In the genomic region with DNA sequence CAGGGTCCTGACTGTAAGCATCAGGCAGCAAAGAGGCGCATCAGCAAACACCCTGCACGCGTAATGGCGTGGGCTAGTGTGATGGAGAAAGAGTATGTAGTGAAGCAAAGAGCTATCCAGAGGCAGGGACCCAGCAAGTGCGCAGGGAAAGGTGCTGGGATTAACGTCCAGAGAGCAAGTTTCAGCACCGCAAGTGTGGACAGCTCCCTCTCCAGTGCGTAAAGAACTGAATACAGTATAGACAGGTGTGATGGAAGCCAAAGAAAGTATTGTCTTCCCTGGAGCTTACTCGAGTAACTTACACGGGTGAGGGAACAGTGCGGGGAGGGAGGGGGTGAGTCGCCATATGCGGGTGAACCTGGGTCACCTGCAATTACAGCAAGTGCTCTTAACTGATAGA, we compare ENCODE assay signal across 8 mouse cellular contexts.
DNase-seq lines count a peak whose midpoint lies in the region; ATAC-seq lines count a peak whose summit lies in the region.

No protein-coding gene starts in this region.

- H3K27ac ChIP-seq in forebrain, embryonic 14.5 days (ENCODE audit: low read depth, low read length): no peak overlapping the region; the same call in 1 of the 2 replicates

- H3K4me1 ChIP-seq in forebrain, embryonic 14.5 days (ENCODE audit: control insufficient read depth, insufficient read depth, low read length): peaks cover 13% of the 10 kb centered on the region

- H3K9me3 ChIP-seq in forebrain, embryonic 14.5 days (replicated peaks; ENCODE audit: control insufficient read depth, low read length): no peaks in the 10 kb centered on the region

- no peak overlapping the region for H3K9ac ChIP-seq in forebrain, embryonic 14.5 days (ENCODE audit: low read length)

- peak; percentile 8 for DNase-seq in 416B (ENCODE audit: low read depth)
- DNase-seq in ES-CJ7 (ENCODE audit: low read depth, low spot score): peak; percentile 68
- peak; percentile 34 for DNase-seq in forebrain, embryonic 14.5 days (ENCODE audit: low spot score)
- peak; percentile 62 for DNase-seq in lung, postnatal 14 days
- no peak for DNase-seq in left cerebral cortex, adult 18-20 months (ENCODE audit: low spot score in 2 of 2)
- no peak for DNase-seq in layer of hippocampus, adult 11-12 months (ENCODE audit: low spot score)
- no peak for DNase-seq in frontal cortex, adult 2 months (ENCODE audit: extremely low spot score in 1 of 2, low spot score in 1 of 2)
- no peak for DNase-seq in cerebellum, adult 8-10 months

- WGBS in forebrain, embryonic 14.5 days: 36% methylated on average over 13 of the region's 13 CpGs

- no peak overlapping the region for H3K4me3 ChIP-seq in forebrain, embryonic 14.5 days (ENCODE audit: low read depth, low read length)

- H3K27me3 ChIP-seq in forebrain, embryonic 14.5 days (replicated peaks; ENCODE audit: control insufficient read depth, insufficient read depth, low read length): no peaks in the 10 kb centered on the region

- ATAC-seq in forebrain, embryonic 14.5 days: 0 out of 2 replicates have a peak, but pooled peaks have one; percentile 11

- H3K4me2 ChIP-seq in forebrain, embryonic 14.5 days (ENCODE audit: low read length): no peak overlapping the region

- H3K36me3 ChIP-seq in forebrain, embryonic 14.5 days (ENCODE audit: control insufficient read depth, insufficient read depth, low read length): no peaks in the 10 kb centered on the region

Comparison
In these comparisons a context has a peak if more than half of its experiments do, and no peak if none do; other contexts are left out.
1. DNase-seq: peak in 416B (single experiment), ES-CJ7 (single experiment), forebrain, embryonic 14.5 days (single experiment) and lung, postnatal 14 days (single experiment); none in left cerebral cortex, adult 18-20 months (0 of 2), layer of hippocampus, adult 11-12 months (single experiment), frontal cortex, adult 2 months (0 of 2) and cerebellum, adult 8-10 months (single experiment).